Mouse (Mus musculus): ENCODE measurements around the gene Otud7b. TPM values are rescaled to one million over a fixed set of nuclear protein-coding genes. Genes with fewer than 3 reads are reported as not detected.

Otud7b gene
- polyA plus RNA-seq, 1 experiment from 2014 or later, result 20.2 TPM

- H3K27ac ChIP-seq, result no peak overlapping the region
- no peak overlapping the region for H3K9ac ChIP-seq
- H3K36me3 ChIP-seq, result no peaks in the 10 kb centered on the region
- H3K4me1 ChIP-seq, result peaks cover 19% of the 10 kb centered on the region; the same call in 1 of the 2 replicates
- no peaks in the 10 kb centered on the region for H3K9me3 ChIP-seq
- no peak overlapping the region for H3K4me3 ChIP-seq
- WGBS, result 85% methylated on average over 4 of the region's 4 CpGs
- no peak for ATAC-seq (ENCODE audit: insufficient number of reproducible peaks, insufficient read depth, low FRiP score, low TSS enrichment)
- H3K4me2 ChIP-seq (replicated peaks), result peak overlapping the region; percentile 85; the same call in 1 of the 2 replicates
- H3K27me3 ChIP-seq, result no peaks in the 10 kb centered on the region
Measured at GRCm38 (mm10) chr3:96106151-96106550, 1.8 kb downstream of the Otud7b start.

DNA sequence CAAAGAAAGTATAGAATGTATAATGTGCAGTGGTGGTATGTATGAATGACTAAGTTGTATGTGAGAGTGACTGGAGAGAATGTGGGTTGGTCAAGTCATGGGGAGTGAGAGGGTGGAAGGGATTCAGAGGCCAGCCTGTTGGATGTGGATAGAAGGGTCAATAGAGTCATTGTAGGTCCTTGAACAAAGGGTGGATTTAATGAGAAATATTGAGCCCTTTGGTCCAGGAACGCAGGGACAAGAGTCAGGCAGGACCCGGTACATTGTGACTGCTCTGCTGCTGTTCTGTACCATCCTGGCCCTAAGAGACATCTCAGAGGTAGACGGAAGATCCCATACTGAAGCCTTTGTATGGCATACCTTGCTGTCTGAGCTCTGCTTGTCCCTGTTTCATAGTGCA lies 4.0 kb downstream of the Otud7b start:
- Histone ChIP-seq H3K27me3 (no peaks in the 10 kb centered on the region), H3K4me3 (no peak overlapping the region), H3K4me1 (peaks cover 11% of the 10 kb centered on the region; the same call in 1 of the 2 replicates), H3K36me3 (no peaks in the 10 kb centered on the region), H3K9me3 (no peaks in the 10 kb centered on the region), H3K27ac (no peak overlapping the region), H3K9ac (no peak overlapping the region), H3K4me2 (replicated peaks) (no peak overlapping the region)
- WGBS, result 60% methylated on average over 3 of the region's 3 CpGs
- ATAC-seq (ENCODE audit: insufficient number of reproducible peaks, insufficient read depth, low FRiP score, low TSS enrichment), result no peak

DNA sequence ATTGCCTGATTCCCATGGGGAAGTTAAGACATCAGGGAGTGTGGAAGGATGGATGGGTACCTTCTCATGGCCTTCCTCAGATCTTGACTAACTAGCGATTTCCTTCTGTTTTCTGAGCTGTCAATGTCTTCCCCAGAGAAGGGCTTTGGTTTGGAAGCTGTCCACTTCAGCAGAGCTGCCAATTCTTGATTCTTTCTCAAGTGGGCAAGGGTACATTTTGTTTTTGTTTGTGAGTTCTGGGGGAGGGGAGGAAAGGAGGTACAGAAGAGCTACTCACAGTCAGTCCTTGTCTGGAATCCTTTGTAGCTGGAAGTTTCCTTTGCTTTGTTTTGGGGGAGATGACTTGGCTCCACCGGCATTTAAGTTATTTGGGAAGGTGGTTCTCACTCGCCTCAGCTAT lies 8.9 kb downstream of the Otud7b start:
- H3K27ac ChIP-seq, result no peak overlapping the region
- H3K4me1 ChIP-seq, result no peaks in the 10 kb centered on the region
- no peaks in the 10 kb centered on the region for H3K36me3 ChIP-seq
- no peak for ATAC-seq (ENCODE audit: insufficient number of reproducible peaks, insufficient read depth, low FRiP score, low TSS enrichment)
- no peak overlapping the region for H3K4me3 ChIP-seq
- H3K9me3 ChIP-seq, result no peaks in the 10 kb centered on the region
- no peak overlapping the region for H3K9ac ChIP-seq
- no peak overlapping the region for H3K4me2 ChIP-seq (replicated peaks)
- WGBS, result 57% methylated on average over 3 of the region's 3 CpGs
- no peaks in the 10 kb centered on the region for H3K27me3 ChIP-seq

DNA sequence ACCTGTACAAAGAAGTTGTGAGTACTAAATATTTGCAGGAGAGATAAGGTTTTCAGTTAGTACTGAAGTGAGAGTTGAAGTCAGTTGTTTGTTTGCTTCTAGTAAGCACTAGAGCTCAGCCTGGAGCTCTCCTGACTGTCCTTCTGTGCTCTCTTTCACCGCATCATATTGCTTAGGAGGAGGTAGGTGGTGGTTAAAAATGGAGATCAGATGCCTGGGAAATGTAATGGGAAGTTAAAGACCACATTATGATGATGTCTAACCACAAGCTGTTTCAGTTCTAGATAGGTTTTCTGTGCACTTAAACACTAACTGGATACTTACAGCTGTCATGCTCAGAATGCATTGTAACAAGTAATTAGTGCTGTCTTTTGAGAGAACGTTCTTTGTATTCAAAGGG lies 13.8 kb downstream of the Otud7b start:
- Histone ChIP-seq H3K4me3 (no peak overlapping the region), H3K36me3 (no peaks in the 10 kb centered on the region), H3K27me3 (no peaks in the 10 kb centered on the region), H3K9ac (no peak overlapping the region), H3K27ac (no peak overlapping the region), H3K4me1 (no peaks in the 10 kb centered on the region), H3K4me2 (replicated peaks) (no peak overlapping the region), H3K9me3 (no peaks in the 10 kb centered on the region)
- no peak for ATAC-seq (ENCODE audit: insufficient number of reproducible peaks, insufficient read depth, low FRiP score, low TSS enrichment)
- 74% methylated on average over 2 of the region's 2 CpGs for WGBS

DNA sequence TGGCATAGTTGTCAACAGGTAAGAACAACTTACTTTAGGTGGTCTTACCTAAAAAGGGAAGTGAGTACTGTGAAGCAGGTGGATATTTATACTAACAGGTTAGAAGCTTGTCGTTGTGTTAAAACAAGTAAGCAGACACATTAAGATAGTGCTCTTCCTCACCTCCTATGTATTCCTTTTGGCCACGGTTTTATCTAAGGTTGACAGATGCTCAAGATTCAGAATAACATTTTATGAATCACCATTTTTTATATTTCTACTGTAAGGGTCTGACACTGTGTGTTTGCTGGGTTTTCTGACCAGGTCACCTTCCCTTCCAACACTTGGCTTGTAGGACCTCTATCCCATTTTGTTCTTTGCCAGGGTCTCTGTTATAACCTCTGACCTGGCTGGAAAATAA lies 14.4 kb downstream of the Otud7b start:
- Histone ChIP-seq H3K27me3 (no peaks in the 10 kb centered on the region), H3K27ac (no peak overlapping the region), H3K9me3 (no peaks in the 10 kb centered on the region), H3K9ac (no peak overlapping the region), H3K4me3 (no peak overlapping the region), H3K4me1 (no peaks in the 10 kb centered on the region), H3K36me3 (no peaks in the 10 kb centered on the region), H3K4me2 (replicated peaks) (no peak overlapping the region)
- ATAC-seq (ENCODE audit: insufficient number of reproducible peaks, insufficient read depth, low FRiP score, low TSS enrichment), result no peak
- 97% methylated on average over 2 of the region's 2 CpGs for WGBS

- ATAC-seq (ENCODE audit: insufficient number of reproducible peaks, insufficient read depth, low FRiP score, low TSS enrichment), result no peak
- WGBS, result 91% methylated on average over 5 of the region's 5 CpGs
Measured at GRCm38 (mm10) chr3:96124235-96124634, 19.9 kb downstream of the Otud7b start.

DNA sequence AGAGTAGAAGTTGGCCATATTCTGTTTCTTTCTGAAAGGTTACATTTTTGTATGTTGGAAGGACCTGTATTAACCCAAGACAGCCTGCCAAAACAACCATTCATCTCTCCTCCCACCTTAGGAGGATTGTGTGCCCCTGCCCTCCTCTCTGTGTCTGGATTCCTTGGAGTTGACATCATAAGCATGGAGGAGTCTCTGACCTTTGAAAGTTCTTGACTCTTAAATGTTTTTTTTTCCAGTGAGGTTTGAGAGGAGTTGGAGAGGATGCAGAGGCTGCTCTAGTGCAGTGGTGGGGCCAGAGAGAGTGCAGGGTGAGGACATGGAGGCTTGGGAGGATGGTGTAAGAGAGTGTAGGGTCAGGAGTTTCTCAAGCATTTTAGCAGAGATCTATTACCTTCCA lies 23.8 kb downstream of the Otud7b start:
- Histone ChIP-seq H3K27me3 (no peaks in the 10 kb centered on the region), H3K4me2 (replicated peaks) (no peak overlapping the region), H3K9me3 (no peaks in the 10 kb centered on the region), H3K27ac (no peak overlapping the region), H3K36me3 (no peaks in the 10 kb centered on the region), H3K4me3 (no peak overlapping the region), H3K4me1 (0 out of 2 replicates have a peak, but pooled peaks cover 1% of the 10 kb centered on the region), H3K9ac (no peak overlapping the region)
- ATAC-seq (ENCODE audit: insufficient number of reproducible peaks, insufficient read depth, low FRiP score, low TSS enrichment), result no peak

More at GRCm38 (mm10) chr3:96124235-96124634, 19.9 kb downstream of the Otud7b start:
- no peaks in the 10 kb centered on the region for H3K36me3 ChIP-seq
- H3K27me3 ChIP-seq, result no peaks in the 10 kb centered on the region
- H3K4me1 ChIP-seq, result no peaks in the 10 kb centered on the region
- no peak overlapping the region for H3K4me2 ChIP-seq (replicated peaks)
- no peak overlapping the region for H3K27ac ChIP-seq
- no peaks in the 10 kb centered on the region for H3K9me3 ChIP-seq
- H3K4me3 ChIP-seq, result no peak overlapping the region
- H3K9ac ChIP-seq, result no peak overlapping the region

DNA sequence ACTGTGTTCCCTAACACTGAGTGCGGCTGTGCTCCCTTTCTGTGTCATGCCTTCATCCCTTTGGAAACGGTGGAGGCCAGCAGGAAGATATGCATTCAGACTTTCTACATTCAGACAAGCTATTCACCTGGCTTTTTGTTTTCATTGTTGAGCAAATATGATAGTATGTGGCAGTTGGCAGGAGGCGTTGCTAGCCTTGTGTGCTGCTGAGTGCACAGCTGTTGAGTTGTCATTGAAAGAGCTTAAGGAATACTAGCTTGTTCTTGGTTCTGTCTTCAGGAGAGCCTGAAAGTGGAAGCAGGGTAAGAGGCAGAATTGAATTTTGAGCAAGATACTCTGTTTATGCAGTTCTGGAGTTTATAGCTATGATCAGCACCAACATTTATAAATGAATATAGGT lies 28.2 kb downstream of the Otud7b start:
- Histone ChIP-seq H3K4me2 (replicated peaks) (no peak overlapping the region), H3K36me3 (0 out of 2 replicates have a peak, but pooled peaks cover 10% of the 10 kb centered on the region), H3K9ac (no peak overlapping the region), H3K9me3 (no peaks in the 10 kb centered on the region), H3K4me1 (peaks cover 7% of the 10 kb centered on the region; the same call in 1 of the 2 replicates), H3K27ac (no peak overlapping the region), H3K27me3 (no peaks in the 10 kb centered on the region), H3K4me3 (no peak overlapping the region)
- 78% methylated on average over 3 of the region's 3 CpGs for WGBS
- no peak for ATAC-seq (ENCODE audit: insufficient number of reproducible peaks, insufficient read depth, low FRiP score, low TSS enrichment)

DNA sequence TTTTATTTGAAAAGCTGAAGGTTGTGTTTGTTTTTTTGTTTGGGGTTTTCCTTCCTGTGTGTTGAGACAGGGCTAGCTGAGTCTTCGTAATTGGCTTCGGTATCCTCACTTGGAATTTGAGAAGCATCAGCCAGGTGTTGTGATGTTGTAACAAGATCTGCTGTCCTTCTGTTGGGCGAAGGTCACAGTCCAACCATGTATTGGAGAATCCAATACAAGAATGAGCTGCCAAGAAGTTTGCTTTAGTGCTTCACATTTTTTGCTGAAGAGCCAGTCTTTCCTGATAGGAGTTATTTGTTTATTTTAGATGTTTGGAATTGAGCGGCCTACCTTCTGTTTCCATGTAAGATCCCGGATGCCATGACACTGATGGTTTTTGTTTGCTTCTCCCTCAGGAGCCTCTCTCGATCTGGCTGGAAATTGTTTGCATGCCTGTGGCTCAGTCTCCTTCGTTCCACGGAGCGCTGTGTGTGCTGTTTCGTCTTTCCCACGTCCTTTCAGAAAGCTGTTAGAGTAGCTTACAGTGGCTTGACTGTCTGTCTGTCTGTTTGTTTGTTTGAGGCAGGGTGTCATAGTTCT lies 29.1 kb downstream of the Otud7b start:
- no peak overlapping the region for H3K4me2 ChIP-seq (replicated peaks)
- H3K9me3 ChIP-seq, result no peaks in the 10 kb centered on the region
- H3K36me3 ChIP-seq, result 0 out of 2 replicates have a peak, but pooled peaks cover 11% of the 10 kb centered on the region
- ATAC-seq (ENCODE audit: insufficient number of reproducible peaks, insufficient read depth, low FRiP score, low TSS enrichment), result no peak
- 0 out of 2 replicates have a peak overlapping the region, but pooled peaks have one; percentile 30 for H3K27ac ChIP-seq
- H3K27me3 ChIP-seq, result no peaks in the 10 kb centered on the region
- H3K9ac ChIP-seq, result no peak overlapping the region
- no peak overlapping the region for H3K4me3 ChIP-seq
- 42% methylated on average over 11 of the region's 11 CpGs for WGBS
- peaks cover 7% of the 10 kb centered on the region; the same call in 1 of the 2 replicates for H3K4me1 ChIP-seq

DNA sequence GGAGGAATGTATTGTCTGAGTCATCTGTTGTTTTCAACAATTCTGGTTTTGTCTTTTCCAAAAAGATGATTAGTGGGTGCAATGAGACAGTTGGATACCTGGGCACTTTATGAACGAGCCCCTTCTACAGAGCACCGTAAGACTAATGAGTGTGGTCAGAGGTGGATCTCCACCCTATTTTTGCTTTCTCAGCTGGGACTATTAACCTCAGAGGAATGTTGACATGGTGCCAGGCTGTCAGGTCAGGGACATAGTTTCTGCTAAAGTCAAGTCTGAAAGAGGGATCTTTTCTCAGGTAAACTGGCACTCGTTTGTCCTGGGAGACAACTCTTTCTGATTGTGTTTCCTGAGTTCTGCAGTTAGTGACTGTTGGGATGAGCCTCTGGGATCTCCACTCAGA lies 30.7 kb downstream of the Otud7b start:
- Histone ChIP-seq H3K27ac (no peak overlapping the region), H3K4me2 (replicated peaks) (no peak overlapping the region), H3K4me1 (peaks cover 7% of the 10 kb centered on the region; the same call in 1 of the 2 replicates), H3K9me3 (no peaks in the 10 kb centered on the region), H3K36me3 (0 out of 2 replicates have a peak, but pooled peaks cover 11% of the 10 kb centered on the region), H3K9ac (no peak overlapping the region), H3K27me3 (no peaks in the 10 kb centered on the region), H3K4me3 (no peak overlapping the region)
- WGBS, result 76% methylated on average over 3 of the region's 3 CpGs
- ATAC-seq (ENCODE audit: insufficient number of reproducible peaks, insufficient read depth, low FRiP score, low TSS enrichment), result no peak

DNA sequence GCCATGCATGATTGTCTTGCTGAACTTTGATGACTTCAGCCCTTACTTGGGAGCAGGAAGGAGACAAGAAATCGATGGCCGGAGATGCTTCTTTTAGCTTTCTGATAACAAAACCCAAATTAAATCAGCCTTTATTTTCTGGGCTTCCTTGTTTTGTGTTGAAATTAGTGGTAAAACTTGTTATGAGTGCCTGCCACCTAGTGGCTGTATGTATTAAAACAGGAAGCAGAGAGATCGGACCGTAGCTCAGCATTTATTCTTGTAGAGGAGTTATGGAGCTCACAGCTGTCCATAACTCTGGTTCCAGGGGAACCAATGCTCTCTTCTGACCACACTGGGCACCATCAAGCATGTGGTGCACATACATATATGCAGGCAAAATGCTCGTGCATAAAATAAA lies 43.6 kb downstream of the Otud7b start:
- H3K9ac ChIP-seq, result no peak overlapping the region
- no peaks in the 10 kb centered on the region for H3K4me1 ChIP-seq
- no peaks in the 10 kb centered on the region for H3K27me3 ChIP-seq
- H3K4me3 ChIP-seq, result no peak overlapping the region
- H3K9me3 ChIP-seq, result no peaks in the 10 kb centered on the region
- no peak overlapping the region for H3K27ac ChIP-seq
- ATAC-seq (ENCODE audit: insufficient number of reproducible peaks, insufficient read depth, low FRiP score, low TSS enrichment), result no peak
- H3K36me3 ChIP-seq, result peaks cover 39% of the 10 kb centered on the region
- WGBS, result 20% methylated on average over 5 of the region's 5 CpGs
- H3K4me2 ChIP-seq (replicated peaks), result no peak overlapping the region

GRCm38 (mm10) chr3:96151836-96152235 lies 47.5 kb downstream of the Otud7b start:
- no peaks in the 10 kb centered on the region for H3K27me3 ChIP-seq
- peaks cover 57% of the 10 kb centered on the region for H3K36me3 ChIP-seq
- H3K4me3 ChIP-seq, result no peak overlapping the region
- H3K27ac ChIP-seq, result no peak overlapping the region
- no peaks in the 10 kb centered on the region for H3K9me3 ChIP-seq
- ATAC-seq (ENCODE audit: insufficient number of reproducible peaks, insufficient read depth, low FRiP score, low TSS enrichment), result no peak
- H3K4me1 ChIP-seq, result no peaks in the 10 kb centered on the region
- 88% methylated on average over 7 of the region's 7 CpGs for WGBS
- H3K4me2 ChIP-seq (replicated peaks), result no peak overlapping the region
- H3K9ac ChIP-seq, result no peak overlapping the region
